Mouse (Mus musculus): ENCODE results near the gene Coro1c.

- no peak for TF ChIP-seq EP300 (IDR thresholded peaks at IDR 0.05; ENCODE audit: low read length)
- TF ChIP-seq BHLHE40 (IDR thresholded peaks at IDR 0.05; ENCODE audit: low read depth, low read length), result no peak
- no peak for TF ChIP-seq MAX (IDR thresholded peaks at IDR 0.05; ENCODE audit: low read length)
- no peak for TF ChIP-seq CTCF (conservative IDR thresholded peaks at IDR 0.05 in 1 of 2, IDR thresholded peaks at IDR 0.05 in 1 of 2; ENCODE audit: low read depth in 2 of 2, low read length in 2 of 2)
Measured at GRCm38 (mm10) chr5:113933889-113934288, 25.3 kb upstream of the Coro1c start.

All from CH12.LX (cell line).